Mouse (Mus musculus) heart, postnatal 0 days (tissue): Measurements from ENCODE around the gene Actr8. TPM values are rescaled to one million over a fixed set of nuclear protein-coding genes. Genes with fewer than 3 reads are reported as not detected.

Experiments
- ATAC-seq: fragments of 200-750 bp; cut with Nextera tagmentation; 2 replicates; pipeline ENCODE4 v1.8.0; 2017; ENCODE audit warnings: low read depth, moderate number of reproducible peaks, moderate library complexity; ENCODE audit not compliant: insufficient read depth
- DNase-seq: peaks from one replicate; pipeline ENCODE4 v3.0.0-alpha.2; 2016; ENCODE audit warnings: low spot score
- H3K27ac ChIP-seq: fragments of 300-500 bp; sonication (generic); 2 replicates; pipeline ENCODE4 v1.5.1; 2014; ENCODE audit warnings: low read depth, mild to moderate bottlenecking
- H3K27me3 ChIP-seq: fragments of 300-500 bp; sonication (generic); 2 replicates; pipeline ENCODE4 v1.6.1; 2014; ENCODE audit warnings: low read length, mixed read lengths; ENCODE audit not compliant: control insufficient read depth, insufficient read depth
- H3K36me3 ChIP-seq: fragments of 300-500 bp; sonication (generic); replicated peaks from 2 replicates; pipeline ENCODE4 v1.6.1; 2014; ENCODE audit warnings: low read length, mixed read lengths; ENCODE audit not compliant: control insufficient read depth, insufficient read depth
- H3K4me1 ChIP-seq: fragments of 300-500 bp; sonication (generic); 2 replicates; pipeline ENCODE4 v1.6.1; 2014; ENCODE audit warnings: antibody characterized with exemption; ENCODE audit not compliant: control insufficient read depth, insufficient read depth
- H3K4me2 ChIP-seq: fragments of 300-500 bp; sonication (generic); 2 replicates; pipeline ENCODE4 v1.6.1; 2014; ENCODE audit warnings: low read depth, mild to moderate bottlenecking, low read length, moderate library complexity
- H3K4me3 ChIP-seq: fragments of 300-500 bp; sonication (generic); 2 replicates; pipeline ENCODE4 v1.5.1; 2014; ENCODE audit warnings: low read depth, low read length
- H3K9ac ChIP-seq: fragments of 300-500 bp; sonication (generic); replicated peaks from 2 replicates; pipeline ENCODE4 v1.6.1; 2014; ENCODE audit warnings: low read depth, low read length, mixed read lengths
- H3K9me3 ChIP-seq: fragments of 300-500 bp; sonication (generic); replicated peaks from 2 replicates; pipeline ENCODE4 v1.6.1; 2016; ENCODE audit warnings: low read length; ENCODE audit not compliant: control insufficient read depth
- CTCF ChIP-seq: IDR thresholded peaks from 2 replicates; pipeline ENCODE4 v1.5.1; 2016; ENCODE audit warnings: antibody characterized with exemption, control low read depth, low read depth
- EP300 ChIP-seq: IDR thresholded peaks from 2 replicates; pipeline ENCODE4 v1.6.1; 2016; ENCODE audit warnings: antibody characterized with exemption, low read depth
- WGBS: fragments of 180-500 bp; shearing (Covaris S2); extraction: QIAGEN DNeasy Blood & Tissue Kit; methylation state at CpG from one replicate; pipeline ENCODE4 v1.1.7; 2014; 5-methylcytosine and 5-hydroxymethylcytosine counted together
- microRNA-seq: library from miRNA; unstranded; fragments of <30 nt; microRNA quantifications from one replicate; pipeline ENCODE4, GENCODE M21; 2016
- polyA plus RNA-seq: library from polyadenylated mRNA; unstranded; fragments of >200 nt; fragmentation: Nextera tagmentation; extraction: Ambion mirVana; gene quantifications from 2 replicates; pipeline ENCODE4 v1.2.1, GENCODE M21; 2015
- total RNA-seq: library from RNA; depleted of rRNA; stranded (reverse); fragments of >200 nt; gene quantifications from 2 replicates; pipeline ENCODE4 v1.2.3, GENCODE M21; 2014; ENCODE audit warnings: low replicate concordance; rRNA removed

The Actr8 gene
- total and polyA plus RNA-seq, 2 experiments from 2014 or later, result 15.3 to 44.2 TPM

- ATAC-seq, result peak; percentile 33
- peaks cover 7% of the 10 kb centered on the region; the same call in 1 of the 2 replicates for H3K4me1 ChIP-seq
- H3K27me3 ChIP-seq, result no peaks in the 10 kb centered on the region
- H3K36me3 ChIP-seq, result no peaks in the 10 kb centered on the region
- no peak overlapping the region for H3K4me2 ChIP-seq
- H3K9ac ChIP-seq, result no peak overlapping the region
- H3K9me3 ChIP-seq, result no peaks in the 10 kb centered on the region
- peak; percentile 17 for DNase-seq
- H3K4me3 ChIP-seq, result no peak overlapping the region
- TF ChIP-seq EP300 (no peak), CTCF (no peak)
- 45% methylated on average over 8 of the region's 8 CpGs for WGBS
- H3K27ac ChIP-seq, result peak overlapping the region; percentile 41
Observed at GRCm38 (mm10) chr14:30045704-30046220, 67.6 kb downstream of the Actr8 start.

GRCm38 (mm10) chr14:30046976-30047375, 68.8 kb downstream of the Actr8 start:
- TF ChIP-seq CTCF (no peak), EP300 (no peak)
- H3K4me1 ChIP-seq, result peaks cover 7% of the 10 kb centered on the region; the same call in 1 of the 2 replicates
- no peak overlapping the region for H3K4me3 ChIP-seq
- no peaks in the 10 kb centered on the region for H3K36me3 ChIP-seq
- H3K9me3 ChIP-seq, result no peaks in the 10 kb centered on the region
- no peaks in the 10 kb centered on the region for H3K27me3 ChIP-seq
- WGBS, result 97% methylated on average over 4 of the region's 4 CpGs
- H3K4me2 ChIP-seq, result no peak overlapping the region
- no peak for ATAC-seq
- no peak overlapping the region for H3K9ac ChIP-seq
- no peak for DNase-seq
- no peak overlapping the region for H3K27ac ChIP-seq

- Histone ChIP-seq H3K36me3 (no peaks in the 10 kb centered on the region), H3K4me1 (peaks cover 7% of the 10 kb centered on the region; the same call in 1 of the 2 replicates), H3K4me3 (no peak overlapping the region), H3K9me3 (no peaks in the 10 kb centered on the region), H3K27ac (no peak overlapping the region), H3K9ac (no peak overlapping the region), H3K4me2 (no peak overlapping the region), H3K27me3 (no peaks in the 10 kb centered on the region)
- DNase-seq (no peak), ATAC-seq (no peak)
- WGBS, result 77% methylated on average over 3 of the region's 3 CpGs
- TF ChIP-seq CTCF (0 out of 2 replicates have a peak, but pooled peaks have one; percentile 9), EP300 (no peak)
Observed at GRCm38 (mm10) chr14:30048049-30048448, 69.9 kb downstream of the Actr8 start.

GRCm38 (mm10) chr14:30050280-30050679, 72.1 kb downstream of the Actr8 start:
- DNase-seq, result no peak
- no peak overlapping the region for H3K4me3 ChIP-seq
- TF ChIP-seq EP300 (no peak), CTCF (no peak)
- 89% methylated on average over 8 of the region's 8 CpGs for WGBS
- no peak overlapping the region for H3K4me2 ChIP-seq
- no peak overlapping the region for H3K9ac ChIP-seq
- no peak for ATAC-seq
- H3K9me3 ChIP-seq, result no peaks in the 10 kb centered on the region
- no peak overlapping the region for H3K27ac ChIP-seq
- H3K36me3 ChIP-seq, result no peaks in the 10 kb centered on the region
- H3K27me3 ChIP-seq, result no peaks in the 10 kb centered on the region
- H3K4me1 ChIP-seq, result peaks cover 7% of the 10 kb centered on the region; the same call in 1 of the 2 replicates

- H3K36me3 ChIP-seq, result no peaks in the 10 kb centered on the region
- H3K9me3 ChIP-seq, result no peaks in the 10 kb centered on the region
- no peaks in the 10 kb centered on the region for H3K27me3 ChIP-seq
- H3K27ac ChIP-seq, result no peak overlapping the region
- no peak for TF ChIP-seq EP300
- no peak for TF ChIP-seq CTCF
- no peak for DNase-seq
- H3K4me3 ChIP-seq, result no peak overlapping the region
- no peak for ATAC-seq
- WGBS, result 68% methylated on average over 7 of the region's 7 CpGs
- no peaks in the 10 kb centered on the region for H3K4me1 ChIP-seq
- H3K9ac ChIP-seq, result no peak overlapping the region
- no peak overlapping the region for H3K4me2 ChIP-seq
Observed at GRCm38 (mm10) chr14:30054922-30055321, 76.8 kb downstream of the Actr8 start.

Small RNA genes lying within 50 kb of the gene (microRNA-seq; reads per million reads assigned to microRNA genes)
- gene Mir6947, result not detected

Other genes starting within 250 kb of the Actr8 start
- gene Selenok, start 10.0 kb upstream of the Actr8 start, total RNA-seq, result 31.1 and 49.7 TPM in 2 replicates
- 252 and 278 TPM in 2 replicates for gene Selenok, start 10.0 kb upstream of the Actr8 start, polyA plus RNA-seq
- gene Il17rb, start 30.6 kb downstream of the Actr8 start, total RNA-seq, result 2.5 TPM in 1 of 2 replicates, not detected in the other
- 0.22 and 0.25 TPM in 2 replicates for gene Il17rb, start 30.6 kb downstream of the Actr8 start, polyA plus RNA-seq
- 0.27 TPM in 1 of 2 replicates, not detected in the other for gene Chdh, start 30.7 kb downstream of the Actr8 start, total RNA-seq
- 0.18 TPM in 1 of 2 replicates, not detected in the other for gene Chdh, start 30.7 kb downstream of the Actr8 start, polyA plus RNA-seq